Mouse (Mus musculus): ENCODE measurements around the gene Maf. TPM values are rescaled to one million over a fixed set of nuclear protein-coding genes. Genes with fewer than 3 reads are reported as not detected.

Maf gene
- polyA plus RNA-seq (2017; shearing (Covaris generic)), result 10 to 100 TPM; 40.3 to 52.8 TPM

DNA sequence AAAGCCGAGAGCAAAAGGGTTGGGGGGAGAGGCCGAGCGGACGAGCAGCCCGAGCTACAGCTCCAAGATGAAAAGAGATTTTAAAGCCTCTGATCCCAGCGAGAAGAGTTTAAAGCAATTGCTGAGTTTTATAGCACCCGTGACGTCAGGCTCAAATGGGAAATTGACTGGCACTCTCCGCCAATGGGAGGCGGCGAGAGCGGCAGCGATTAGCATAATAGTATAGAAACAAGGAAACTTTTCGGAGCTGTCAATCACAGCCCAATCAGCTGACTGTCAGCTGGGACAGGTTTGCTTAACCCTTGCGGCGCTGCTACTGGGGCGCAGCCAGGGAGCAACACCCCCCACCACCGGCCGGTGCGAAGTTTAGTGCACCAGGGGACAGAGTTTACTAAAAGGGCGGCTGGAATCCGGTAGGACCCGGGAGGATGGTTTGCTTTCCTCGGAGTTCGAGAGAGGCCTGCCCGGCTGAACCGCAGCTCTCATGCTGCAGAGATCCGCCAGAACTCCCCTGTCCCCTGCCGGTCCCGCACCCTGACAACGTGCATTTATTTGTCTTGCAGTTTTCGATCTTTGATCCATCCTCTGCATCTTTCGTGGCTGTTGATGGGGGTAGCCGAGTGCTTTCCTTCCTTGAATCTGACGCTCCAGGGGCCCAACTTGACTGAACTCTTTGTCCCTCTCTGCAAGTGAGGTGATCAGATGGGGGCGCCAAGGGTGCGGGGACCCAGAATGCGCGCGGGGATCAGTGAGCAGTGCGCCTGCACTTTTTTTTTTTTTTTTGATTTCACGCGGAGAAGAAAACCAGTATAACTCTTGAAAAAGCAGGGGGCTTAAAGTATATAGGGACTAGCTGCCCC lies at the start of gene Maf:
TSS of gene Maf (minus strand) at position 64 of the 860 bp plus-strand sequence.

